Mouse (Mus musculus) spleen, adult 10 weeks (tissue): ENCODE data around the gene Nxpe5. TPM values are rescaled to one million over a fixed set of nuclear protein-coding genes. Genes with fewer than 3 reads are reported as not detected.

Source experiments
- polyA plus RNA-seq: library from polyadenylated mRNA; stranded (reverse); fragments of 350-450 nt; fragmentation: Illumina TruSeq; extraction: RNeasy Lipid Tissue Mini Kit (QIAGEN cat#74804); gene quantifications from one replicate; pipeline ENCODE4 v1.2.3, GENCODE M21; 2015; ENCODE audit warnings: low replicate concordance; ENCODE audit not compliant: insufficient read depth

Nxpe5 gene
- polyA plus RNA-seq = 2.1 TPM

DNA sequence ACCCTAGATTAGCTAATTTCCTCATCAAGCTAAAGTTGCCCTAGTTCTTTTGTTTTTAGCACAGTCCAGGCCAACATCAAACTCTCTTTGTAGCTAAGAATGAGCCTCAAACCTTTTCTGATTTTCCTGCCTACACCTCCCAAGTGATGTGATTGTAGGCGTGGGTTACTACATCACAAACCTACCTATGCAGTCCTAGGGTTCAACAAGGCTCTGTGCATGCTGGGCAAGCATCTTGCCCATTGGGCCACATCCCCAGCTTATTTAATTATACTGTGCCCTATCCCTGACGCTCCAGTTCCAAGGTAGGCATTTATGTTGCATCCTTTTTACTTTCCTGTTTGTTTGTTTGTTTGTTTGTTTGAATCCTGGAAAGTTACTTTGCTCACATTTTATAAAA, at the start of gene Nxpe5:
Gene Nxpe5 (plus strand): TSS at position 199 of the 400 bp plus-strand sequence.

DNA sequence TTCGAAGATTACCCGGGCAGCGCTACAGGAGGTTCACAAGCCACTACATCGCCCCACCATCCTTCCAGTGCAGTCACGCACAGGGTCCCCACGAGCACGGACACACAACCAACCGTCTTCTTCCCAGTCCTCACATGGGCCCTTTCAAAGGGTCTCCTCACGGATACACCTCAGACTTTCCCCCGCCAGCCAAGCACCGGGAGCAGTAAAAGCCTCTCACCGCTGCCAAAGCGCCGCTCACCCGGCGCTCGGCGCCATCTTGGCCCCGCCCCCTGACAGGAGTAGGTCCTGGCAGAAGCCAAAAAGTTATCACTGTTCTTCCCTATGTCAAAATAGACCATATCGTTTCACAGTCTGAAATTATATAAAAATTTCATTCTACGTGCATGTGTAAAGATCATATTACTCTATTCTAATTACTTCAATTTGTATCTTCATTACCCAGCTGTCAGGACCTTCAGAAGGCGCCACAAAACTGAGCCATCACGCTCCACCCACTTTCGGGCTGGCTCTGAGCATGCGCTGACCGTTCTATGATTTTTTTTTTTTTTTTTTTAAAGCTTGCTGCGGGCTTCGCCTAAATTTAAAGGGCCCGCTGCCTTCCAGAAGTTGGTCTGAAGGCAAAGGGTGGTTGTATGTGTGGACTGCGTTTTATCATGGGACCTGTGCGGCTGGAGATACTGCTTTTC, 38.6 kb upstream of the Nxpe5 start, which contains the start of the genes Taf6 and Cnpy4:
Gene Taf6 (minus strand): TSS at position 502 of the 689 bp plus-strand sequence.
Gene Cnpy4 (plus strand): TSS at position 536 of the 689 bp plus-strand sequence.

GRCm38 (mm10) chr5:138193771-138194727, 31.6 kb upstream of the Nxpe5 start, which contains the start of gene Mblac1:
TSS of gene Mblac1 (plus strand) at chr5:138194314.

GRCm38 (mm10) chr5:138255353-138256093, 29.8 kb downstream of the Nxpe5 start, which contains the start of gene Lamtor4:
TSS of gene Lamtor4 (plus strand) at chr5:138255482.

GRCm38 (mm10) chr5:138263260-138264206, 37.8 kb downstream of the Nxpe5 start, which contains the start of gene BC037034:
TSS of gene BC037034 (minus strand) at chr5:138264033.

GRCm38 (mm10) chr5:138272409-138272923, 46.8 kb downstream of the Nxpe5 start, which contains the start of gene Gal3st4:
TSS of gene Gal3st4 (minus strand) at chr5:138272840.

GRCm38 (mm10) chr5:138279585-138280424, 54.1 kb downstream of the Nxpe5 start, which contains the start of the genes Gm43720, Gpc2 and Stag3:
TSS of gene Gm43720 (minus strand) at chr5:138279958.
TSS of gene Gpc2 (minus strand) at chr5:138280005.
TSS of gene Stag3 (plus strand) at chr5:138280240.

Other genes with a start within 250 kb of the Nxpe5 start
- not detected for gene Azgp1, start 244.4 kb upstream of the Nxpe5 start, polyA plus RNA-seq
- gene Smok3a, start 204.6 kb upstream of the Nxpe5 start, polyA plus RNA-seq = not detected
- not detected for gene Smok3b, start 204.5 kb upstream of the Nxpe5 start, polyA plus RNA-seq
- not detected for gene Smok3c, start 172.7 kb upstream of the Nxpe5 start, polyA plus RNA-seq
- gene Zkscan1, start 140.8 kb upstream of the Nxpe5 start, polyA plus RNA-seq = 13.1 TPM
- 19.8 TPM for gene Zscan21, start 109.0 kb upstream of the Nxpe5 start, polyA plus RNA-seq
- gene Zfp113, start 70.2 kb upstream of the Nxpe5 start, polyA plus RNA-seq = 13.6 TPM
- gene Cops6, start 64.8 kb upstream of the Nxpe5 start, polyA plus RNA-seq = 87.2 TPM
- 27.2 TPM for gene Ap4m1, start 53.9 kb upstream of the Nxpe5 start, polyA plus RNA-seq
- gene Mcm7, start 53.5 kb upstream of the Nxpe5 start, polyA plus RNA-seq = 78.9 TPM
- 25.7 TPM for gene Taf6, start 38.4 kb upstream of the Nxpe5 start, polyA plus RNA-seq
- gene Cnpy4, start 38.4 kb upstream of the Nxpe5 start, polyA plus RNA-seq = 29.8 TPM
- gene Mblac1, start 31.6 kb upstream of the Nxpe5 start, polyA plus RNA-seq = 1.4 TPM
- 18.6 TPM for gene Lamtor4, start 29.6 kb downstream of the Nxpe5 start, polyA plus RNA-seq
- gene BC037034, start 38.1 kb downstream of the Nxpe5 start, polyA plus RNA-seq = 30.6 TPM
- 0.12 TPM for gene Gal3st4, start 46.9 kb downstream of the Nxpe5 start, polyA plus RNA-seq
- gene Gm43720, start 54.1 kb downstream of the Nxpe5 start, polyA plus RNA-seq = not detected
- gene Gpc2, start 54.1 kb downstream of the Nxpe5 start, polyA plus RNA-seq = 3.7 TPM
- 2.2 TPM for gene Stag3, start 54.3 kb downstream of the Nxpe5 start, polyA plus RNA-seq
- 6.7 TPM for gene Pvrig, start 116.1 kb downstream of the Nxpe5 start, polyA plus RNA-seq
- 20.5 TPM for gene Zfp157, start 215.6 kb downstream of the Nxpe5 start, polyA plus RNA-seq